Mouse (Mus musculus): ENCODE results near the gene Mrpl33. TPM values are rescaled to one million over a fixed set of nuclear protein-coding genes. Genes with fewer than 3 reads are reported as not detected.
A peak's percentile ranks its signal among the peaks of the same experiment; 100 is the strongest.

Gene Mrpl33
- 15.9 and 19.5 TPM in 2 replicates for polyA plus RNA-seq (2012; rRNA removed)

GRCm38 (mm10) chr5:31596481-31597429, at the start of gene Mrpl33:
Mrpl33 (plus strand) TSS chr5:31596935.
- TF ChIP-seq CTCF (IDR thresholded peaks at IDR 0.05; ENCODE audit: insufficient read depth, low read length) (no peak), POLR2A (IDR thresholded peaks at IDR 0.05; ENCODE audit: borderline replicate concordance, extremely low read depth, low read depth, low read length) (no peak; the same call in 1 of the 2 replicates)
- Histone ChIP-seq H3K4me3 (replicated peaks; ENCODE audit: extremely low read depth, low read depth, low read length) (peak within 1 kb of the TSS; percentile 58), H3K4me1 (ENCODE audit: control insufficient read depth, insufficient read depth, low read length) (0 out of 2 replicates have a peak, but pooled peaks cover 2% of the 10 kb centered on the region)
- 7% methylated on average over 26 of the region's 26 CpGs for WGBS
- peak; percentile 59 for DNase-seq

DNA sequence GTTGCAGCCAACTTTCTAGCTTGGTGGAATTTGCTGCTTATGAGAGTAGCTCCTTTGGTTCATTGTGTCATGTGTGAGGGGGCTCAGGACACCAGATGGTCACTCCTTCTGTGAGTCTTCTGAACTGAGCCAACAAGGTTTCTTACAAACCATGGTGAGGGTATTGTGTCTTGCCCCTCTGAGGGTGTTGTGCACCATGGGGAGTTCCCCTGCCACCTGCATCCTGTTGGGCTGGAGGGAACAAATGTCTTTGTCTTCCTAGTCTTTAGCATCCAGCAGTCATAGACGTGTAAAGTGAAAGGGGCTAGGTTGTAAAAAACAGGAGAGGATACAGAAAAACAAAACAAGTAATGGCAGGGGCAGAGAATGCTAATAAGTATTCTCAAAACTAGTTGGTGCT, 37.3 kb upstream of the Mrpl33 start:
- no peak overlapping the region for H3K4me3 ChIP-seq (replicated peaks; ENCODE audit: extremely low read depth, low read depth, low read length)

GRCm38 (mm10) chr5:31560352-31560751, 36.4 kb upstream of the Mrpl33 start:
- no peak for DNase-seq
- TF ChIP-seq POLR2A (IDR thresholded peaks at IDR 0.05; ENCODE audit: borderline replicate concordance, extremely low read depth, low read depth, low read length) (no peak), CTCF (IDR thresholded peaks at IDR 0.05; ENCODE audit: insufficient read depth, low read length) (no peak)
- WGBS, result 97% methylated on average over 2 of the region's 2 CpGs

More for the DNA sequence above, 37.3 kb upstream of the Mrpl33 start:
- TF ChIP-seq POLR2A (IDR thresholded peaks at IDR 0.05; ENCODE audit: borderline replicate concordance, extremely low read depth, low read depth, low read length) (no peak), CTCF (IDR thresholded peaks at IDR 0.05; ENCODE audit: insufficient read depth, low read length) (no peak)
- WGBS, result 45% methylated on average over 1 of the region's 1 CpGs
- H3K4me1 ChIP-seq (ENCODE audit: control insufficient read depth, insufficient read depth, low read length), result peaks cover 12% of the 10 kb centered on the region
- no peak for DNase-seq

GRCm38 (mm10) chr5:31562036-31562666, 34.6 kb upstream of the Mrpl33 start:
- no peak overlapping the region for H3K4me3 ChIP-seq (replicated peaks; ENCODE audit: extremely low read depth, low read depth, low read length)
- DNase-seq, result no peak
- 24% methylated on average over 7 of the region's 7 CpGs for WGBS
- no peak for TF ChIP-seq CTCF (IDR thresholded peaks at IDR 0.05; ENCODE audit: insufficient read depth, low read length)
- TF ChIP-seq POLR2A (IDR thresholded peaks at IDR 0.05; ENCODE audit: borderline replicate concordance, extremely low read depth, low read depth, low read length), result no peak
- peaks cover 12% of the 10 kb centered on the region for H3K4me1 ChIP-seq (ENCODE audit: control insufficient read depth, insufficient read depth, low read length)

More at GRCm38 (mm10) chr5:31560352-31560751, 36.4 kb upstream of the Mrpl33 start:
- Histone ChIP-seq H3K4me1 (ENCODE audit: control insufficient read depth, insufficient read depth, low read length) (peaks cover 12% of the 10 kb centered on the region), H3K4me3 (replicated peaks; ENCODE audit: extremely low read depth, low read depth, low read length) (no peak overlapping the region)

GRCm38 (mm10) chr5:31563496-31563895, 33.2 kb upstream of the Mrpl33 start:
- 7% methylated on average over 6 of the region's 6 CpGs for WGBS
- peak; percentile 65 for DNase-seq
- Histone ChIP-seq H3K4me1 (ENCODE audit: control insufficient read depth, insufficient read depth, low read length) (peaks cover 16% of the 10 kb centered on the region), H3K4me3 (replicated peaks; ENCODE audit: extremely low read depth, low read depth, low read length) (no peak overlapping the region)
- TF ChIP-seq CTCF (IDR thresholded peaks at IDR 0.05; ENCODE audit: insufficient read depth, low read length) (peak; percentile 95), POLR2A (IDR thresholded peaks at IDR 0.05; ENCODE audit: borderline replicate concordance, extremely low read depth, low read depth, low read length) (no peak)

DNA sequence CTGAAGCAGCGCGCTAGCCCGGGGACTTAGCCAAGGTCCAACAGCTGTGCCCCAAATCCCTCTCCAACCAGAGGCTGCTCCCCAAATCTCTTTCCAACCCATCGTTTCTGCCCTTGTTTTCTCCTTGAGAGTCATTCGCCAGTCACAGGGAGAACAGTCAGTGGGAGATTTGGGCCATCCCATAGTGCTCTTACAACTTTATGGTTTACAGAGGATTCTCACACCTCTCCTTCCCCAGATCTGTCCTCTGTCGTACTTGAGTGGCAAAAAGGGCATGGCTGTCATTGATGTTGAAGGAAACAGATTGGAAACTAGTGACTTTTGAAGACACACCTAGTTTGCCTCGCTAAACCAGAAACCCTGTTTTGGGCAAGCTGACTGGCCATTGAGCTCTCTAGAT, 32.8 kb upstream of the Mrpl33 start:
- TF ChIP-seq POLR2A (IDR thresholded peaks at IDR 0.05; ENCODE audit: borderline replicate concordance, extremely low read depth, low read depth, low read length) (no peak), CTCF (IDR thresholded peaks at IDR 0.05; ENCODE audit: insufficient read depth, low read length) (no peak)
- Histone ChIP-seq H3K4me1 (ENCODE audit: control insufficient read depth, insufficient read depth, low read length) (peaks cover 20% of the 10 kb centered on the region), H3K4me3 (replicated peaks; ENCODE audit: extremely low read depth, low read depth, low read length) (no peak overlapping the region)
- DNase-seq, result no peak
- 30% methylated on average over 7 of the region's 7 CpGs for WGBS

- no peak for DNase-seq
- Histone ChIP-seq H3K4me1 (ENCODE audit: control insufficient read depth, insufficient read depth, low read length) (peaks cover 22% of the 10 kb centered on the region), H3K4me3 (replicated peaks; ENCODE audit: extremely low read depth, low read depth, low read length) (no peak overlapping the region)
- WGBS, result 48% methylated on average over 4 of the region's 4 CpGs
- TF ChIP-seq CTCF (IDR thresholded peaks at IDR 0.05; ENCODE audit: insufficient read depth, low read length) (no peak), POLR2A (IDR thresholded peaks at IDR 0.05; ENCODE audit: borderline replicate concordance, extremely low read depth, low read depth, low read length) (no peak)
Observed at GRCm38 (mm10) chr5:31564976-31565375, 31.8 kb upstream of the Mrpl33 start.

- Histone ChIP-seq H3K4me1 (ENCODE audit: control insufficient read depth, insufficient read depth, low read length) (peaks cover 22% of the 10 kb centered on the region), H3K4me3 (replicated peaks; ENCODE audit: extremely low read depth, low read depth, low read length) (no peak overlapping the region)
- 88% methylated on average over 7 of the region's 7 CpGs for WGBS
- DNase-seq, result no peak
- TF ChIP-seq POLR2A (IDR thresholded peaks at IDR 0.05; ENCODE audit: borderline replicate concordance, extremely low read depth, low read depth, low read length), result no peak
- no peak for TF ChIP-seq CTCF (IDR thresholded peaks at IDR 0.05; ENCODE audit: insufficient read depth, low read length)
Observed at GRCm38 (mm10) chr5:31566026-31566425, 30.7 kb upstream of the Mrpl33 start.

DNA sequence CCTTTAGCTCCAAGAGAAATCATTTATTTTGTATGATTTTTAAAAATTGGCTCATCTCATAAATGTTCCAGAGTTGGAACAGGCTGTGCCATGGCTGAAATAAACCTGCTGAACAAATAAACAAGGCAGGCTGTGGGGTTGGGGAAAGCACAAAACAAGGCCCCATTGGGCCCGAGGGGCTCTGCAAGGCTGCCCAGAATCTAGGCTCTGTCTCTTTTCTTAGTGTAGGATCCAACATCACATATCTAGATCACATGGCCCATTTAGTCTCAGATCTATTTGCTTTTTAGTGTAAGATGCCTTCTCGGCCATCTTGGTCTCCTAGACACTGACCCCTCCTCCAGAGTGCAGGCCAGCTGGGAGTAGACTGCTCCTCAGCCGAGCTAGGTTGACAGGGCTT, 30.3 kb upstream of the Mrpl33 start:
- no peak overlapping the region for H3K4me3 ChIP-seq (replicated peaks; ENCODE audit: extremely low read depth, low read depth, low read length)
- no peak for TF ChIP-seq CTCF (IDR thresholded peaks at IDR 0.05; ENCODE audit: insufficient read depth, low read length)
- TF ChIP-seq POLR2A (IDR thresholded peaks at IDR 0.05; ENCODE audit: borderline replicate concordance, extremely low read depth, low read depth, low read length), result no peak
- no peak for DNase-seq
- peaks cover 22% of the 10 kb centered on the region for H3K4me1 ChIP-seq (ENCODE audit: control insufficient read depth, insufficient read depth, low read length)
- WGBS, result 63% methylated on average over 3 of the region's 3 CpGs

Data from lung, adult 2 months (tissue).